Mouse (Mus musculus) myocyte (in vitro differentiated cells): ENCODE measurements around the gene Naa80. TPM values are rescaled to one million over a fixed set of nuclear protein-coding genes. Genes with fewer than 3 reads are reported as not detected.
A peak's percentile ranks its signal among the peaks of the same experiment; 100 is the strongest.

ENCODE experiments used
- H3K27me3 ChIP-seq: one replicate; pipeline ENCODE4 v1.6.1; 2011; ENCODE audit not compliant: control insufficient read depth, insufficient read depth, insufficient read length
- H3K36me3 ChIP-seq: one replicate; pipeline ENCODE4 v1.6.1; 2011; ENCODE audit not compliant: control insufficient read depth, insufficient read depth
- H3K4me2 ChIP-seq: one replicate; pipeline ENCODE4 v1.6.1; 2011; ENCODE audit warnings: low read depth, control low read depth
- H3K4me3 ChIP-seq: one replicate; pipeline ENCODE4 v1.5.1; 2011; ENCODE audit warnings: mild to moderate bottlenecking, control low read depth, moderate library complexity
- H3K79me2 ChIP-seq: one replicate; pipeline ENCODE4 v1.6.1; 2011; ENCODE audit not compliant: control insufficient read depth, insufficient read depth
- H3ac ChIP-seq: one replicate; pipeline ENCODE4 v1.6.1; 2011; ENCODE audit not compliant: control insufficient read depth, insufficient read length
- CEBPB ChIP-seq: IDR thresholded peaks from 2 replicates; pipeline ENCODE4 v1.6.1; 2011; ENCODE audit warnings: mild to moderate bottlenecking, moderate library complexity; ENCODE audit not compliant: poor library complexity, insufficient read depth, severe bottlenecking
- E2F4 ChIP-seq: IDR thresholded peaks from one replicate; pipeline ENCODE4 v1.6.1; 2011; ENCODE audit warnings: mild to moderate bottlenecking, control low read depth, moderate library complexity; ENCODE audit not compliant: insufficient read depth
- MAX ChIP-seq: IDR thresholded peaks from one replicate; pipeline ENCODE4 v1.6.1; 2011; ENCODE audit warnings: low read depth, mild to moderate bottlenecking, control low read depth
- MYOD1 ChIP-seq, 3 experiments: IDR thresholded peaks; one replicate each; pipeline ENCODE4 v1.6.1; 2011; ENCODE audit warnings: control low read depth in 2 of 3, low read depth in 2 of 3, mild to moderate bottlenecking in 2 of 3, moderate library complexity in 1 of 3; ENCODE audit not compliant: insufficient read length in 2 of 3, control insufficient read depth in 1 of 3
- MYOG ChIP-seq, 3 experiments: IDR thresholded peaks; one replicate each; pipeline ENCODE4 v1.6.1; 2011; ENCODE audit warnings: control low read depth in 2 of 3, low read depth in 2 of 3, mild to moderate bottlenecking in 2 of 3; ENCODE audit not compliant: insufficient read length in 2 of 3, control insufficient read depth in 1 of 3, insufficient read depth in 1 of 3
- POLR2A ChIP-seq: IDR thresholded peaks from one replicate; pipeline ENCODE4 v1.6.1; 2011; ENCODE audit warnings: low read depth, mild to moderate bottlenecking, control low read depth, moderate library complexity; ENCODE audit not compliant: insufficient read length
- POLR2AphosphoS2 ChIP-seq: IDR thresholded peaks from one replicate; pipeline ENCODE4 v1.6.1; 2011; ENCODE audit warnings: low read depth, control low read depth; ENCODE audit not compliant: insufficient read length
- REST ChIP-seq: IDR thresholded peaks from one replicate; pipeline ENCODE4 v1.6.1; 2011; ENCODE audit warnings: mild to moderate bottlenecking, control low read depth, moderate library complexity; ENCODE audit not compliant: insufficient read depth, insufficient read length
- SRF ChIP-seq: IDR thresholded peaks from one replicate; pipeline ENCODE4 v1.6.1; 2011; ENCODE audit warnings: low read depth; ENCODE audit not compliant: control insufficient read depth, insufficient read length
- TCF12 ChIP-seq: IDR thresholded peaks from one replicate; pipeline ENCODE4 v1.6.1; 2011; ENCODE audit warnings: mild to moderate bottlenecking, control low read depth; ENCODE audit not compliant: poor library complexity, insufficient read depth, severe bottlenecking
- TCF3 ChIP-seq: IDR thresholded peaks from one replicate; pipeline ENCODE4 v1.6.1; 2011; ENCODE audit warnings: low read depth, control low read depth; ENCODE audit not compliant: insufficient read length
- USF1 ChIP-seq: IDR thresholded peaks from one replicate; pipeline ENCODE4 v1.6.1; 2011; ENCODE audit warnings: low read depth, mild to moderate bottlenecking, control low read depth, moderate library complexity
- polyA plus RNA-seq: library from polyadenylated mRNA; unstranded; fragments of >200 nt; fragmentation: generic; extraction: Trizol; gene quantifications from one replicate; pipeline ENCODE4 v1.2.1, GENCODE M21; 2012; ENCODE audit warnings: missing spikeins

The Naa80 gene
- polyA plus RNA-seq, 1 experiment, result 13.8 TPM

- peaks cover 5% of the 10 kb centered on the region for H3K79me2 ChIP-seq
- no peak for TF ChIP-seq MYOG (IDR thresholded peaks at IDR 0.05; ENCODE audit: control insufficient read depth in 1 of 3, insufficient read depth in 1 of 3, insufficient read length in 2 of 3, low read depth in 2 of 3)
- TF ChIP-seq MYOD1 (IDR thresholded peaks at IDR 0.05; ENCODE audit: control insufficient read depth in 1 of 3, insufficient read length in 2 of 3, low read depth in 2 of 3), result no peak
- TF ChIP-seq CEBPB, result no peak
- TF ChIP-seq POLR2AphosphoS2, result no peak
- TF ChIP-seq POLR2A, result no peak
- no peak for TF ChIP-seq REST
- no peak for TF ChIP-seq TCF12
- TF ChIP-seq USF1, result no peak
- no peak for TF ChIP-seq MAX
- no peak for TF ChIP-seq TCF3
- no peak for TF ChIP-seq SRF
- no peak for TF ChIP-seq E2F4
- H3K36me3 ChIP-seq, result peaks cover 10% of the 10 kb centered on the region
- H3K4me2 ChIP-seq, result peak overlapping the region; percentile 97
- H3K4me3 ChIP-seq, result peak overlapping the region; percentile 76
- no peaks in the 10 kb centered on the region for H3K27me3 ChIP-seq
- no peak overlapping the region for H3ac ChIP-seq
Observed at GRCm38 (mm10) chr9:107542721-107543120, 36.0 kb upstream of the Naa80 start.

- H3K79me2 ChIP-seq, result no peaks in the 10 kb centered on the region
- H3K36me3 ChIP-seq, result peaks cover 10% of the 10 kb centered on the region
- peak overlapping the region; percentile 76 for H3K4me3 ChIP-seq
- H3K27me3 ChIP-seq, result no peaks in the 10 kb centered on the region
- no peak overlapping the region for H3K4me2 ChIP-seq
- H3ac ChIP-seq, result no peak overlapping the region
- TF ChIP-seq TCF12 (no peak), TCF3 (no peak), MYOD1 (IDR thresholded peaks at IDR 0.05; ENCODE audit: control insufficient read depth in 1 of 3, insufficient read length in 2 of 3, low read depth in 2 of 3) (no peak), SRF (no peak), CEBPB (no peak), MYOG (IDR thresholded peaks at IDR 0.05; ENCODE audit: control insufficient read depth in 1 of 3, insufficient read depth in 1 of 3, insufficient read length in 2 of 3, low read depth in 2 of 3) (no peak), POLR2AphosphoS2 (no peak), POLR2A (no peak), E2F4 (no peak), USF1 (no peak), MAX (no peak), REST (no peak)
Observed at GRCm38 (mm10) chr9:107543299-107543698, 35.4 kb upstream of the Naa80 start.

GRCm38 (mm10) chr9:107544196-107544700, 34.4 kb upstream of the Naa80 start:
- no peak overlapping the region for H3ac ChIP-seq
- peaks cover under 1% of the 10 kb centered on the region for H3K36me3 ChIP-seq
- no peaks in the 10 kb centered on the region for H3K79me2 ChIP-seq
- no peaks in the 10 kb centered on the region for H3K27me3 ChIP-seq
- no peak overlapping the region for H3K4me2 ChIP-seq
- H3K4me3 ChIP-seq, result no peak overlapping the region
- TF ChIP-seq MYOG (IDR thresholded peaks at IDR 0.05; ENCODE audit: control insufficient read depth in 1 of 3, insufficient read depth in 1 of 3, insufficient read length in 2 of 3, low read depth in 2 of 3), result no peak

GRCm38 (mm10) chr9:107544729-107545128, 34.0 kb upstream of the Naa80 start:
- Histone ChIP-seq H3K36me3 (no peaks in the 10 kb centered on the region), H3K4me2 (no peak overlapping the region), H3ac (no peak overlapping the region), H3K27me3 (no peaks in the 10 kb centered on the region), H3K79me2 (no peaks in the 10 kb centered on the region), H3K4me3 (no peak overlapping the region)
- TF ChIP-seq POLR2A, result no peak
- no peak for TF ChIP-seq USF1
- TF ChIP-seq MYOG (IDR thresholded peaks at IDR 0.05; ENCODE audit: control insufficient read depth in 1 of 3, insufficient read depth in 1 of 3, insufficient read length in 2 of 3, low read depth in 2 of 3), result no peak
- no peak for TF ChIP-seq E2F4
- TF ChIP-seq MAX, result no peak
- TF ChIP-seq MYOD1 (IDR thresholded peaks at IDR 0.05; ENCODE audit: control insufficient read depth in 1 of 3, insufficient read length in 2 of 3, low read depth in 2 of 3), result no peak
- no peak for TF ChIP-seq TCF3

- H3K4me2 ChIP-seq, result no peak overlapping the region
- TF ChIP-seq POLR2A (no peak), MYOD1 (IDR thresholded peaks at IDR 0.05; ENCODE audit: control insufficient read depth in 1 of 3, insufficient read length in 2 of 3, low read depth in 2 of 3) (no peak), SRF (no peak), TCF3 (no peak), CEBPB (no peak)
- no peak overlapping the region for H3K4me3 ChIP-seq
- H3K36me3 ChIP-seq, result no peaks in the 10 kb centered on the region
- H3K79me2 ChIP-seq, result no peaks in the 10 kb centered on the region
- no peaks in the 10 kb centered on the region for H3K27me3 ChIP-seq
- H3ac ChIP-seq, result no peak overlapping the region
Observed at GRCm38 (mm10) chr9:107545199-107545598, 33.5 kb upstream of the Naa80 start.
